Mouse (Mus musculus) olfactory bulb, adult 2 months (tissue): ENCODE results near the gene Drd2. TPM values are rescaled to one million over a fixed set of nuclear protein-coding genes. Genes with fewer than 3 reads are reported as not detected.

ENCODE experiments used
- H3K27ac ChIP-seq: fragments of 200-500 bp; 2 replicates; pipeline ENCODE4 v1.5.1; 2012; ENCODE audit warnings: low read depth, low read length; ENCODE audit not compliant: insufficient read depth
- H3K4me1 ChIP-seq: fragments of 200-500 bp; 2 replicates; pipeline ENCODE4 v1.6.1; 2012; ENCODE audit warnings: low read length; ENCODE audit not compliant: control insufficient read depth, insufficient read depth
- H3K4me3 ChIP-seq: fragments of 200-500 bp; 2 replicates; pipeline ENCODE4 v1.5.1; 2012; ENCODE audit warnings: mild to moderate bottlenecking, low read depth, low read length, moderate library complexity; ENCODE audit not compliant: insufficient read depth
- CTCF ChIP-seq: fragments of 200-500 bp; IDR thresholded peaks from 2 replicates; pipeline ENCODE4 v1.5.1; 2012; ENCODE audit warnings: low read depth, mild to moderate bottlenecking, low read length, moderate library complexity; ENCODE audit not compliant: insufficient read depth
- POLR2A ChIP-seq: fragments of 200-500 bp; IDR thresholded peaks from 2 replicates; pipeline ENCODE4 v1.6.1; 2012; ENCODE audit warnings: mild to moderate bottlenecking, low read depth, low read length, moderate library complexity; ENCODE audit not compliant: insufficient read depth
- WGBS: fragments of 180-500 bp; shearing (Covaris S2); methylation state at CpG from one replicate; pipeline ENCODE4 v1.1.7; 2018; 5-methylcytosine and 5-hydroxymethylcytosine counted together
- polyA plus RNA-seq: library from polyadenylated mRNA; stranded (reverse); fragments of >200 nt; gene quantifications from 2 replicates; pipeline ENCODE4 v1.2.4, GENCODE M21; 2012; ENCODE audit warnings: low replicate concordance; ENCODE audit not compliant: missing spikeins, insufficient read depth, insufficient read length

Drd2 gene
- polyA plus RNA-seq, 1 experiment, result not detected

GRCm38 (mm10) chr9:49425585-49425984, 85.2 kb downstream of the Drd2 start:
- 80% methylated on average over 1 of the region's 1 CpGs for WGBS
- H3K4me1 ChIP-seq, result peaks cover 5% of the 10 kb centered on the region; the same call in 1 of the 2 replicates
- no peak overlapping the region for H3K27ac ChIP-seq
- H3K4me3 ChIP-seq, result no peak overlapping the region
- TF ChIP-seq POLR2A, result no peak
- no peak for TF ChIP-seq CTCF

GRCm38 (mm10) chr9:49426921-49427320, 86.5 kb downstream of the Drd2 start, which contains the start of gene Ankk1:
Ankk1 (minus strand) TSS chr9:49427021.
- Histone ChIP-seq H3K4me3 (no peak within 1 kb of the TSS), H3K27ac (no peak within 1 kb of the TSS), H3K4me1 (peaks cover 5% of the 10 kb centered on the region; the same call in 1 of the 2 replicates)
- TF ChIP-seq CTCF (no peak), POLR2A (no peak)
- WGBS, result 83% methylated on average over 7 of the region's 7 CpGs

GRCm38 (mm10) chr9:49427478-49427877, 87.1 kb downstream of the Drd2 start:
- Histone ChIP-seq H3K4me3 (no peak overlapping the region), H3K27ac (no peak overlapping the region), H3K4me1 (peaks cover 5% of the 10 kb centered on the region; the same call in 1 of the 2 replicates)
- TF ChIP-seq POLR2A, result no peak
- no peak for TF ChIP-seq CTCF
- WGBS, result 85% methylated on average over 5 of the region's 5 CpGs

GRCm38 (mm10) chr9:49442621-49443020, 102.2 kb downstream of the Drd2 start:
- Histone ChIP-seq H3K4me1 (no peaks in the 10 kb centered on the region), H3K4me3 (no peak overlapping the region), H3K27ac (no peak overlapping the region)
- WGBS, result 58% methylated on average over 3 of the region's 3 CpGs
- no peak for TF ChIP-seq CTCF
- no peak for TF ChIP-seq POLR2A

- Histone ChIP-seq H3K4me1 (peaks cover 2% of the 10 kb centered on the region), H3K4me3 (no peak overlapping the region), H3K27ac (no peak overlapping the region)
- TF ChIP-seq POLR2A (no peak), CTCF (no peak)
- WGBS, result 89% methylated on average over 3 of the region's 3 CpGs
These were observed 110.1 kb downstream of the Drd2 start for GRCm38 (mm10) chr9:49450491-49450890.

GRCm38 (mm10) chr9:49452396-49452795, 112.0 kb downstream of the Drd2 start:
- Histone ChIP-seq H3K27ac (no peak overlapping the region), H3K4me3 (no peak overlapping the region), H3K4me1 (peaks cover 9% of the 10 kb centered on the region)
- 88% methylated on average over 1 of the region's 1 CpGs for WGBS
- TF ChIP-seq POLR2A (no peak), CTCF (no peak)

GRCm38 (mm10) chr9:49456136-49456535, 115.7 kb downstream of the Drd2 start:
- H3K4me3 ChIP-seq, result no peak overlapping the region
- H3K4me1 ChIP-seq, result peaks cover 11% of the 10 kb centered on the region
- H3K27ac ChIP-seq, result no peak overlapping the region
- WGBS, result 89% methylated on average over 3 of the region's 3 CpGs
- TF ChIP-seq CTCF, result no peak
- TF ChIP-seq POLR2A, result no peak

Other genes with a start within 250 kb of the Drd2 start
- not detected in 2 replicates for gene Gm4894, start 90.1 kb upstream of the Drd2 start, polyA plus RNA-seq
- gene Ankk1, start 86.4 kb downstream of the Drd2 start, polyA plus RNA-seq, result not detected in 2 replicates
- not detected in 2 replicates for gene Ttc12, start 145.6 kb downstream of the Drd2 start, polyA plus RNA-seq